Mouse (Mus musculus) G1E (cell line): ENCODE measurements at regions not wholly inside any gene's neighbourhood (a gene's known extent, or its start where the extent isn't known, plus 50 kb on each side); places are given as distances from the start of the nearest gene placed in this dataset.

Source experiments
- CTCF ChIP-seq: IDR thresholded peaks from 2 replicates; pipeline ENCODE4 v1.5.1; 2012; ENCODE audit warnings: low read depth, low read length, inconsistent platforms, mixed read lengths
- TAL1 ChIP-seq: conservative IDR thresholded peaks from 2 replicates; pipeline ENCODE4 v1.6.1; 2012; ENCODE audit warnings: low read depth, low read length, inconsistent platforms, mixed read lengths

DNA sequence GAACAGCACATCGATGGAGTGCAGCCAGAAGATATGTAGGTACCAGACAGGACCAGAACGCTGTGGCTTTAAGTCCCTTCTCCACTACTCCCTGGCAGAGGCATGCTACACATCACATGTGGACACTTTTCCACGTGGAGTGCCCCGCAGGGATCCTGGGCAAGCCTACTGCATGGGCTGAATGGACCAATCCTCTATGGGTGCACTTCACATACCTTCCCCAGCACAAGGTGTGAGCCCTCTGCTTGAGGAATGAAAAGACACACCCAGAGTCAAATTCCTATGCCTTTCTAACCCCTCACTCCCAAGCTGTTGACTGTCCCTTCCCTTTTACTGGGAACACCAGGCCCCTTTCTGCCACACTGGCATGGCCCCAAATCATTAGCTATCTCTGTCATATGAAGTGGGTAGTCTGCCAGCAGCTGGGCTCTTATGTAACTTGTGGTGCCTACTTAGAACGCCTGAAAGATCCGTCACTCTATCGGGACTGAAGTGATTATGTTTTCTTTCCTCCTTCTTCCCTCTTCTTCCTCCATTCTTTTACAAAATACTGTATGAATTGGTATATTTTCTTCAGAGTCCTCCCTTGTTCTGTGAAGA, 191.9 kb upstream of the Msx2 start:
- TF ChIP-seq CTCF (no peak), TAL1 (no peak)
